Mouse (Mus musculus) cerebellum, adult 2 months (tissue): ENCODE measurements at regions not wholly inside any gene's neighbourhood (a gene's known extent, or its start where the extent isn't known, plus 50 kb on each side); places are given as distances from the start of the nearest gene placed in this dataset.
A peak's percentile ranks its signal among the peaks of the same experiment; 100 is the strongest.

Source experiments
- DNase-seq, 2 experiments: peaks; one replicate each; pipeline ENCODE4 v3.0.0; 2021
- H3K27ac ChIP-seq: fragments of 200-500 bp; 2 replicates; pipeline ENCODE4 v1.5.1; 2012; ENCODE audit warnings: low read length, control low read depth, inconsistent platforms; ENCODE audit not compliant: insufficient read depth
- H3K27me3 ChIP-seq: fragments of 200-500 bp; 2 replicates; pipeline ENCODE4 v1.6.1; 2012; ENCODE audit warnings: inconsistent platforms, mild to moderate bottlenecking, low read length, moderate library complexity; ENCODE audit not compliant: control insufficient read depth, insufficient read depth
- H3K4me1 ChIP-seq: fragments of 200-500 bp; 2 replicates; pipeline ENCODE4 v1.6.1; 2011; ENCODE audit warnings: low read length; ENCODE audit not compliant: control insufficient read depth, insufficient read depth
- H3K4me3 ChIP-seq: fragments of 200-500 bp; replicated peaks from 2 replicates; pipeline ENCODE3; 2011; ENCODE audit warnings: mild to moderate bottlenecking, low read depth, low read length, control low read depth; ENCODE audit not compliant: insufficient read depth
- CTCF ChIP-seq: fragments of 200-500 bp; IDR thresholded peaks from 2 replicates; pipeline ENCODE4 v1.5.1; 2011; ENCODE audit warnings: low read depth, mild to moderate bottlenecking, control low read depth, low read length, moderate library complexity, borderline replicate concordance; ENCODE audit not compliant: insufficient read depth
- POLR2A ChIP-seq: fragments of 200-500 bp; IDR thresholded peaks from 2 replicates; pipeline ENCODE4 v1.6.1; 2011; ENCODE audit warnings: low read length, control low read depth, borderline replicate concordance; ENCODE audit not compliant: insufficient read depth
- WGBS: fragments of 180-500 bp; shearing (Covaris S2); methylation state at CpG from one replicate; pipeline ENCODE4 v1.1.7; 2018; 5-methylcytosine and 5-hydroxymethylcytosine counted together

GRCm38 (mm10) chr17:59369624-59370541 lies 356.7 kb upstream of the Nudt12 start:
- DNase-seq = no peak
- 32% methylated on average over 7 of the region's 7 CpGs for WGBS

GRCm38 (mm10) chr17:59365340-59365739 lies 352.2 kb upstream of the Nudt12 start:
- Histone ChIP-seq H3K4me1 (no peaks in the 10 kb centered on the region), H3K27ac (no peak overlapping the region), H3K4me3 (no peak overlapping the region), H3K27me3 (no peaks in the 10 kb centered on the region)
- TF ChIP-seq POLR2A = no peak
- no peak for TF ChIP-seq CTCF
- WGBS = 55% methylated on average over 2 of the region's 2 CpGs
- no peak for DNase-seq

More at GRCm38 (mm10) chr17:59369624-59370541, 356.7 kb upstream of the Nudt12 start:
- Histone ChIP-seq H3K27me3 (no peaks in the 10 kb centered on the region), H3K4me3 (no peak overlapping the region), H3K27ac (no peak overlapping the region), H3K4me1 (no peaks in the 10 kb centered on the region)
- no peak for TF ChIP-seq CTCF
- no peak for TF ChIP-seq POLR2A

- no peak for DNase-seq
- no peaks in the 10 kb centered on the region for H3K27me3 ChIP-seq
- H3K4me3 ChIP-seq = no peak overlapping the region
- no peaks in the 10 kb centered on the region for H3K4me1 ChIP-seq
- WGBS = 21% methylated on average over 7 of the region's 7 CpGs
- no peak for TF ChIP-seq POLR2A
- no peak for TF ChIP-seq CTCF
- no peak overlapping the region for H3K27ac ChIP-seq
These were observed 348.9 kb upstream of the Nudt12 start for GRCm38 (mm10) chr17:59362110-59362509.

- H3K27me3 ChIP-seq = no peaks in the 10 kb centered on the region
- no peak overlapping the region for H3K27ac ChIP-seq
- 98% methylated on average over 9 of the region's 9 CpGs for WGBS
- no peak for DNase-seq
- no peaks in the 10 kb centered on the region for H3K4me1 ChIP-seq
- H3K4me3 ChIP-seq = no peak overlapping the region
- TF ChIP-seq CTCF (no peak), POLR2A (no peak)
These were observed 347.9 kb upstream of the Nudt12 start for GRCm38 (mm10) chr17:59361119-59361518.

GRCm38 (mm10) chr17:59359503-59359902 lies 346.3 kb upstream of the Nudt12 start:
- Histone ChIP-seq H3K27me3 (no peaks in the 10 kb centered on the region), H3K4me1 (no peaks in the 10 kb centered on the region), H3K4me3 (no peak overlapping the region), H3K27ac (no peak overlapping the region)
- DNase-seq = no peak
- WGBS = 81% methylated on average over 5 of the region's 5 CpGs
- TF ChIP-seq CTCF = no peak
- no peak for TF ChIP-seq POLR2A

- TF ChIP-seq POLR2A (no peak), CTCF (no peak)
- no peak for DNase-seq
- Histone ChIP-seq H3K27me3 (no peaks in the 10 kb centered on the region), H3K27ac (no peak overlapping the region), H3K4me3 (no peak overlapping the region), H3K4me1 (no peaks in the 10 kb centered on the region)
- 67% methylated on average over 4 of the region's 4 CpGs for WGBS
These were observed 332.4 kb upstream of the Nudt12 start for GRCm38 (mm10) chr17:59345526-59345925.

GRCm38 (mm10) chr17:59297939-59298338 lies 284.8 kb upstream of the Nudt12 start:
- H3K4me3 ChIP-seq = no peak overlapping the region
- H3K27ac ChIP-seq = no peak overlapping the region
- H3K27me3 ChIP-seq = no peaks in the 10 kb centered on the region
- no peaks in the 10 kb centered on the region for H3K4me1 ChIP-seq
- WGBS = 89% methylated on average over 5 of the region's 5 CpGs
- TF ChIP-seq CTCF (no peak), POLR2A (no peak)
- DNase-seq = no peak

- Histone ChIP-seq H3K4me3 (no peak overlapping the region), H3K4me1 (no peaks in the 10 kb centered on the region), H3K27ac (no peak overlapping the region), H3K27me3 (no peaks in the 10 kb centered on the region)
- peak in 1 of 2 experiments; percentile 0 for DNase-seq
- 57% methylated on average over 3 of the region's 3 CpGs for WGBS
- no peak for TF ChIP-seq CTCF
- no peak for TF ChIP-seq POLR2A
These were observed 268.2 kb upstream of the Nudt12 start for GRCm38 (mm10) chr17:59281364-59281763.
